Mouse (Mus musculus) kidney, adult 2 months (tissue): ENCODE data around the gene Uba6.

Source experiments
- CTCF ChIP-seq: fragments of 200-500 bp; conservative IDR thresholded peaks from 2 replicates; pipeline ENCODE4 v1.5.1; 2011; ENCODE audit warnings: low read depth, mild to moderate bottlenecking, control low read depth, low read length, moderate library complexity, mixed read lengths; ENCODE audit not compliant: insufficient read depth, insufficient read length
- POLR2A ChIP-seq: fragments of 200-500 bp; IDR thresholded peaks from one replicate; pipeline ENCODE4 v1.6.1; 2011; ENCODE audit warnings: low read depth, low read length, control low read depth

DNA sequence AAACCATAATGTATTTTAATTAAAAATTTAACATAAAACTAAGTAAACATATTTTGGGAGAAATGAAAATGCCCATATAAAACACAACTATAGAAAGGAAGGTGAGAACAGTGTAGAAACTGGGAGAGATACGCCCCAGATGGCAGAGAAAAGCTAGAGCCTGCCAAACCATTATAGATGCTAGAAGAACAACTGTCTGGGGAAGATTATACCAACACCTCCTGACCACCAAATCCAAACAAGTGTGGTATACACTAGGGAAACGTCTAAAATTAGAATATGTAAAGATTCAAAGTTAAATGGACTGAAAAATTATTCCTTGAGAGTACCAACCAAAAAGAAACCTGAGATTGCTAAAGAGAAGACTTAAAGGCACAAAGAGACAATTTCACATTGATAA lies 66.0 kb downstream of the Uba6 start:
- TF ChIP-seq POLR2A: no peak
- no peak for TF ChIP-seq CTCF
